Mouse (Mus musculus) CD8-positive naive resting alpha-beta T cell, adult 2 months (primary cell): Measurements from ENCODE around the gene Necab3.

ENCODE experiments used
- DNase-seq, 2 experiments: peaks; one replicate each; pipeline ENCODE4 v3.0.0; 2022; ENCODE audit warnings: low read depth in 2 of 2, low spot score in 2 of 2

Necab3 gene

GRCm38 (mm10) chr2:154572996-154573395, 14.3 kb upstream of the Necab3 start:
- DNase-seq, result no peak

- DNase-seq, result no peak
These were observed 13.3 kb upstream of the Necab3 start for GRCm38 (mm10) chr2:154571976-154572375.

- no peak for DNase-seq
These were observed 12.6 kb upstream of the Necab3 start for GRCm38 (mm10) chr2:154571266-154571665.

- DNase-seq, result no peak
These were observed 12.0 kb upstream of the Necab3 start for GRCm38 (mm10) chr2:154570666-154571065.

- peak; percentile 89 to 91 for DNase-seq
These were observed 11.2 kb upstream of the Necab3 start, which contains the start of gene E2f1 for GRCm38 (mm10) chr2:154569836-154570286. TSS of gene E2f1 (minus strand) at chr2:154569892.

GRCm38 (mm10) chr2:154569071-154569748, 10.5 kb upstream of the Necab3 start:
- DNase-seq, result no peak

GRCm38 (mm10) chr2:154568329-154569070, 9.8 kb upstream of the Necab3 start:
- no peak for DNase-seq

GRCm38 (mm10) chr2:154567766-154568165, 9.1 kb upstream of the Necab3 start:
- no peak for DNase-seq

GRCm38 (mm10) chr2:154566641-154567040, 8.0 kb upstream of the Necab3 start:
- DNase-seq, result no peak

- no peak for DNase-seq
These were observed 6.9 kb upstream of the Necab3 start for GRCm38 (mm10) chr2:154565562-154565961.

- DNase-seq, result no peak
These were observed 5.0 kb upstream of the Necab3 start for GRCm38 (mm10) chr2:154563612-154564170.

- DNase-seq, result no peak
These were observed 1.4 kb downstream of the Necab3 start for GRCm38 (mm10) chr2:154557184-154557832.

- DNase-seq, result no peak
These were observed 3.5 kb downstream of the Necab3 start for GRCm38 (mm10) chr2:154555235-154555634.

GRCm38 (mm10) chr2:154552424-154552907, 6.2 kb downstream of the Necab3 start:
- peak; percentile 20 to 37 for DNase-seq

GRCm38 (mm10) chr2:154551927-154552326, 6.8 kb downstream of the Necab3 start:
- no peak for DNase-seq

- no peak for DNase-seq
These were observed 7.2 kb downstream of the Necab3 start, which contains the start of gene Actl10 for GRCm38 (mm10) chr2:154551476-154551875. TSS of gene Actl10 (plus strand) at chr2:154551776.

- DNase-seq, result no peak
These were observed 7.8 kb downstream of the Necab3 start for GRCm38 (mm10) chr2:154550937-154551336.

- no peak for DNase-seq
These were observed 8.9 kb downstream of the Necab3 start for GRCm38 (mm10) chr2:154549886-154550189.

GRCm38 (mm10) chr2:154549127-154549885, 9.4 kb downstream of the Necab3 start:
- DNase-seq, result no peak

- DNase-seq, result no peak
These were observed 10.0 kb downstream of the Necab3 start for GRCm38 (mm10) chr2:154548688-154549087.

- DNase-seq, result no peak
These were observed 12.0 kb downstream of the Necab3 start, which contains the start of gene 1700003F12Rik for GRCm38 (mm10) chr2:154546711-154547110. TSS of gene 1700003F12Rik (plus strand) at chr2:154547085.
